Mouse (Mus musculus): ENCODE measurements around the gene Ube2d3.
"Not testable (repeated sequence)": the region's sequence is repeated elsewhere in the genome, so short reads cannot be mapped to it uniquely, and the experiment has no call there.

The Ube2d3 gene

DNA sequence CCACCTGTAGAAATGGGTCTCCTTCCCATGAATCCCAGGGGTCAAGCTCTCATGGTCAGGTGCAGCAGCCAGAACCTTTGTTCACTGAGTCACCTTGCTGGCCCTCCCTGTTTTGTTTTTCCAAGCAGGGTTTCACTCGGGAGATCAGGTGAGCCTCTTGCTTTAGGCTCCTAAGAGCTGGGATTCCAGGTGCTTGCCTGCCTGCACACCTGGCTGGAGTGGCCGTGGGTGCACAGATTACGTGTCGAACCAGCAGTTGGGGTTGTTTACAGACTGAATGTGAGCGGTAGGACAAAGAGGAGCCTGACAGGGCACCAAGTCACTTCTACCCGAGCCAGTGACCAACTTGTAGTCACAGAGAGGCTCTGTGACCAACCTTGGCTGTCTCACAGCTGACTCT, 53.2 kb downstream of the Ube2d3 start:
- DNase-seq (ENCODE audit: low read depth, low spot score): no peak

DNA sequence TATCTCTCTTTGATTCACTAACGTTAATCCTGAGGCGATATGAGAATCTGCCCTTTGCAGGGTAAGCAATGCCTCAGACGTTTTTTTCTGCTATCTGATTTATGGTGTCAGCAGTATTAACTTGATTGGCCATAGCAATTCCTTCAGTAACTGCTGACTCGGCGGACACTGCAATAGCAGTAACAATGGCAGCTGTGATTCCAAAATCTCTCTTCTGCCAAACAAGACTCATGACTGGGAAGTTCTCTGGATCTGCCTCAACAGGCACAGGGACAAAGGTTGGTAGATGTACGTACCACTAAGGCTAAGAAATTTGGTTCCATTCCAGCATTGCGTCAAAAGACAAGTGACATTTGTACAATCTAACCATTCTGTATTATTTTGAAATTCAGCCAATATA, 55.4 kb downstream of the Ube2d3 start:
- not testable (repeated sequence) for DNase-seq (ENCODE audit: low read depth, low spot score)

DNA sequence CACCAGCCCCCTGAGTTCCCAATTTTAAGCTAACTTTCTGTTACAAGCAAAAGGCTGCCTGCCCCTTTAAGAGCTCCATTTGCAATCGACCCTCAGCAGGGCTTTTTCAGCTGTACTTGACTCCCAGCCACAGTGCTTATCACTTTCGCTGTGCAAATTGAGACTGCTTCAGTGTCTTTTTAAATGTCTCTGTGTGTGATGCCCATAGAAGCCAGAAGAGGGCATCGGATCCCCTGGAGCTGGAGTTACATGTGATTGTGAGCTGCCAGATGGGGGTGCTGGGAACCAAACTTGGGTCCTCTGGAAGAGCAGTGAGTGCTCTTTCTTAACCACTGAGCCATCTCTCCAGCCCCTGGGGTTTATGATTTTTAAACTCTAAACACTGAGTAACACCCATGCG, 60.0 kb downstream of the Ube2d3 start:
- DNase-seq (ENCODE audit: low read depth, low spot score): not testable (repeated sequence)

DNA sequence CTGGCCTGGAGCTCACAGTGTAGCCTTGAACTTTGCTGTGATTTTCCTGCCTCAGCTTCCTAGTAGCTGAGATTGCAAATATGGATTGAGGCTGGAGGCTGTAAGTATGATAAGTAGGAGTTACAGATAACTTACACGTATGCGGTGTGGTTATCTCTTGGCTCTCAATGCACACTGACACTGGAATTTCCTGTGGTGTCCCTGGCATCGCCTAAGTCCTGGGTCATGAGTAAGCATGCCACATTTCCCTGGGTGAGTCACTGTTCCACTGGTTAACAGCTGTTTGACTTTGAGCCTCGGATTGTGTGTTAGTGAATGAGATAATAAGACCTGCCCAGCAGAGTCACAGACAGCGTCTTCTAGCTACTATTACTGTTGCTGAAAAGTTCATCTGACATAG, 60.9 kb downstream of the Ube2d3 start:
- DNase-seq (ENCODE audit: low read depth, low spot score): no peak

DNA sequence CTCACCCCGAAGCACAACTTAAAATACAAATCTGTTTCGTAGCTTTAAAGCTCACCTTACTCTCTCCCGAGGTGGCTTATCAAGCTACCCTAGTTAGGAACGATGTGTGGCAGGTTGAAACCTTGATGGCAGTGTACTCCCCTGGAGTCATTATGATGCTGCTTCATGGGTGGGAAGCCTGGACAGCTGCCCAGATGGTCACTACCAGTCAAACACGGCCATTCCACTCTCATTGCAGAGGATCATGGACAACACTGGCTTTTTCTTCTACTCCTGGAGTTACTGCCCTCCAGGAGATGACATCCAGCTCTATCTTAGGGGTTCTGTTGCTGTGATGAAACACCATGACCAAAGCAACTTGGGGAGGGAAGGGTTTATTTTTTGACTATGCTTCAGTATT, 65.2 kb downstream of the Ube2d3 start:
- no peak for DNase-seq (ENCODE audit: low read depth, low spot score)

DNA sequence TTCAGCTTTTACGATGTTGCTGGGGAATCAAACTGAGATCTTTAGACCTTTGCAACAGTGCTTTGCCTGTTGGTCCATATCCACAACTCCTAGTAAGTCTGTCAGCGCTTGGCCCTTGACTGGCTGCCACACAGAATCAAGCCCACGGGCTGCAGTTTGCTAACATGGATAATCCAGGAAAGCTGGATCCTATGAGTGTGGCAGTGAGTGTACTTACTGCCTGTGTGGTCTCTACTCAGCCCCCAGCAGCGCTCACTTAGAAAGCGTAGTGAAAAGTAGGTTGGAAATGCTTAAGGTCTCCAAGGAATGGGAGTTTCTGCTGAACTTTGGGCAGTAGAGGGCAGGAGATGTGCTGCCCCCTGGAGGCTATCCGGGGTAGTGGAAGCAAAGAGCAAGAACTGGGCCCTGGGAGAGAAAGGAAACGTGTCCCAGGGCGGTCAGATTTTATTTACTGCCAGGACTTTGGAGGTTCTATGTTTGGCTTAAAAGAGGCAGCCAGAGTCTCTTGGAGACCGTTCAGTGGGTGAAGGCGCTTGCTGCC, 67.5 kb downstream of the Ube2d3 start:
- DNase-seq (ENCODE audit: low read depth, low spot score): no peak

DNA sequence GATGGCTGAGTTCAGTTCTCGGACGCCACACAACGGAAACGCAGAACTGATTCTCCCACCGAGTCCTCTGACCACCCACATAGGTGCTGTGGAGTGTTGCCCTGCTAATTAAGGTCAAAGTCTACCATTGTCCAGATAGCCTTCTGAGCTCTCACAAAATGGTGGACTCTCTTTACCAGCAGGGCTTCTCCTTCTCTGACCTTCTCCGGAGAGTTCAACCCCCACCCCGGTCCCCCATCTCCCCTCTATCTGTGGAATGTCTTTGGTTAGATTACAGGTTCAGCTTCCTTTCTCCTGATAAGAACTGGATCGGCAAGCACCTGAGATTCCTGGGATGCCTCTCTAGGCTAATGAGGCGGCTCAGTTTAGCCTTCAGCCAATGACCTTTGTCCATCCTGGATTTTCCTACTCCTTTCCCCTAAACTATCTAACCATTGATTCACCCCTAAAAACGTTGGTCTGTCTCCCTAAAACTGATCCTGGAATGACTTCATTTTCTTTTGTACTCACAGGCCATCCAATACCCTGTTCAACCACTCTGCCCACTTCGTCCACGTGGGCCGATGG, 68.0 kb downstream of the Ube2d3 start:
- no peak for DNase-seq (ENCODE audit: low read depth, low spot score)

DNA sequence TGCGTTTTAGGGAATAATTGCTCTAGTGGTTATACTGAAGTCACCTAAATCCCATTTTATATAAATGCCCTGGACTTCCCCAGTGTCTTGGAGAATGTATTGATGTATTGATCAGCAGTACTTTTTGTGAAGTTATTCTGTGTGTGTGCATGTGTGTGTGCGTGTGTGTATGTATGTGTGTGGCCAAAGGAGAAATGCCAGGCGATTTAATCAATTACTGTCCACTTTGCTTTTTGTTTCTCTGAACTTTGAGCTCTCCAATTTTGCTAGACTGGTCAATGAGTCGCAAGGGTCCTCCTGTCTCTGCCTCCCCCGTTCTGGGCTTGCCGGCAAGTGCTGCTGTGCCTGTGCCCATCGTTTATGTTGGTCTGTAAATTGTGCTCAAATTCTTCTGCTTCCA, 69.6 kb downstream of the Ube2d3 start:
- no peak for DNase-seq (ENCODE audit: low read depth, low spot score)

DNA sequence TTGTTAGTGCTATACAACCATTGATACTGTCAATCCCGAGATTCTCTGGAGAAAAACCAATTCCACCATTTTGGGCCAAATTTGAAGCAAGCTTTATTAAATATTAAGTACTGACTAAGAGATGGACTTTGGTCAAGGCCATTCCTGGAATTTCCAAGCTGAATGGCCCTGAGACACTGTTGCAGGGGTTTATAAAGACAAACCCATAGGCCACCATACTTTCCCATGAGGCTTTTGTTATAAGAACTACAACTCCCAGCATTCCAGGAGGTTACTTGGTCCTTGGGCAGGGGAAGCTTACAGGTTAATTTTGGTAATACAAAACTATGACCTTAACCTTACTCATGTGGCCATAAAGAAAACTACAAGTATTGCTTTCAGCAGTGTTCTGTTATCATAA, 70.2 kb downstream of the Ube2d3 start:
- DNase-seq (ENCODE audit: low read depth, low spot score): no peak

DNA sequence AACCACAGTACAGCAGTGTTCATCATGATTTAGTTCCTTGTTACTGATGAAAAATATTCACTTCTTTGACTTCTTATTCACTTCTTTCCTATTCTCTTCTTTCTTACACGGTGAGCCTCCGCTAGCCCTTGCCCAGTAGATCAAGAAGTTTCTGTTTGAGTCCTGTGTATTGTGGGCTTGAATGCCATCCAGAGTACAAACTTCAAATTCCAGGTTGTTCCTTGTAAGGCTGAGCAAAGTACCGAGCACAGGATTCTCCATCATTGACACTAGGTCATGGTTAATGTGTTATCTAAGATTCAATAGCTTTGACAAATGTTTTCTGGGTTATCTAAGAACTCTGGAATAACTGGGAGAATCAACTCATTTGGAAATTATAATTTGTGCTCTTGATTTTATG, 72.4 kb downstream of the Ube2d3 start:
- no peak for DNase-seq (ENCODE audit: low read depth, low spot score)

DNA sequence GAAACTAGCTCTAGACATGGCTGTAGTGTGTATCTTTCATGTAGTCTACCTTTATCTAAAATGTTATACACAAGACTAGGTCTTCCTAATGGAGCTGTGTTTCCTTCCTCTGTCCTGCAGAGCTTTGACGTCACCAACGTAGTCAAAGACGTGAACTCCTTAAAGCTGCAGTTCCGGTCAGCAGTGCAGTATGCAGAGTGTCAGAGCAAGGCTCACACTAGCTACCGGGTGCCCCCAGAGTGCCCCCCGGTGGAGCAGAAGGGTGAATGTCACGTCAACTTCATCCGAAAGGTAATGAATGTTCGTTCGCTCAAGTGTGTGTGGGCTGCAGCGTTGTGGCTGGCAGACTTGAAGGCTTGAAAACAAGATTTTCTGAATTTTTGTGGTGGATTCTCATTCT, 73.7 kb downstream of the Ube2d3 start:
- DNase-seq (ENCODE audit: low read depth, low spot score): no peak

DNA sequence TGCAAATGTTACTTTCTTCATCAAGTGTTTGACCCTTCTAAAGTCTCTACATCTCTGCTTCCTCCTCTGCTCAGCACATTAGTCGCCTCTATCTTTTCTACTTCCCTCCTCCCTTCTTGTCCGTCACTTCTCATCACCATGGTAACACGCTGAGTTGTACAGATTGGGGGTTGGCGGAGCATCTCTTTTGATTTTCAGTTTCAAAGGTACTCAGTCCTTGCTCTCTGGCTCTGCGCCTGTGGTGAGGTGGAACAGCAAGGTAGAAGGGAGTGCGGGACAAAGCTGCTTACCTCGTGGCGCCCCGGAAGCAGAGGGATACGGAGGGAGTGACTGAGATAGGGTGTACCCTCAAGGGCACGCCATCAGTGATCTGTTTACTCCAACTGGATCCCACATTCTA, 75.3 kb downstream of the Ube2d3 start:
- DNase-seq (ENCODE audit: low read depth, low spot score): no peak

DNA sequence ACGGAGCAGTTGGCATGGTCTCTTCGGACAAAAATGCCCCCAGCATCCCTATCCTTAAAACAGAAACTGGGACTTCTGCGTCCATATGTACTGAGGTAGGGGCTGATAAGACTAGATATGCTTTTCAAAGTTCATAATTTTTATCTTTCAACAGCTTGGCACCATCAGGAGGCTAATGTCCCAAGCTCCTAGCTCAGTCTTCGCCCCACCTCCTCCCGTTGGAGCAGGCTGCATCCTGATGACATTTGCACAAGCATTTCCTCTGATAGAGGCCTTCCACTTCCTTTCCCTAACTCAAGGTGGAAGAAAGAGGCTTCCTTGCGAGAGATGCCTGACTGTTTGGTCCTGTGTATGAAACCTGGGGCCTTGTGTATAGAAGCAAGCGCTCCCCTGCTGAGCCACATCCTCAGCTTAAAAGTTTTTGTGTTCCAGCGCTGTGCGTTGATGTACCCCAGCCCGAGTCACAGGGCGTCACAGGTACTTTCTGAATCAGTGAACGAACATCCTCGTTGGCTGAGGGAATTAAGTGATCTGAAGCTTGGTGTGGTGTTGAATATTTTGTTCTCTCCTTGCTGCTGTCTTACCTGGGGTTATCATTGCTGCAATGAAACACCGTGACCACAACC, 76.0 kb downstream of the Ube2d3 start:
- DNase-seq (ENCODE audit: low read depth, low spot score): no peak

DNA sequence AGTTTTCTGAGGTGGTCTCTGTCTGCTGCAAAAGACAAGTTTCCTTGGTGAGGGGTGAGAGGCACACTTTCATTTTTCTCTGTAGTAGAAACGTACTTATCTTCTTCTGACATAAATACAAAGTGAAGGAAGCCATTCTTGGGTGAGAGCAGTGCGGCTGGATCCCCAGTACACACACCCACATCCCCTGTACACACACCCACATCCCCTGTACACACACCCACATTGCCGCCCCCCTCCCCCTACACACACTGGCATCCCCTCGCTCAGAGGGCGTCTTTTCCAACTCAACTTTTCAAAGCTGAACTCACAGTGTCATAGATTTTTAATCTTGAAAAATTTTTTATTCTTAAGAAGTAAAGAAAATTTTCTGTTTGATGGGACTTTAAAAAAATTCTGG, 77.3 kb downstream of the Ube2d3 start:
- DNase-seq (ENCODE audit: low read depth, low spot score): no peak

DNA sequence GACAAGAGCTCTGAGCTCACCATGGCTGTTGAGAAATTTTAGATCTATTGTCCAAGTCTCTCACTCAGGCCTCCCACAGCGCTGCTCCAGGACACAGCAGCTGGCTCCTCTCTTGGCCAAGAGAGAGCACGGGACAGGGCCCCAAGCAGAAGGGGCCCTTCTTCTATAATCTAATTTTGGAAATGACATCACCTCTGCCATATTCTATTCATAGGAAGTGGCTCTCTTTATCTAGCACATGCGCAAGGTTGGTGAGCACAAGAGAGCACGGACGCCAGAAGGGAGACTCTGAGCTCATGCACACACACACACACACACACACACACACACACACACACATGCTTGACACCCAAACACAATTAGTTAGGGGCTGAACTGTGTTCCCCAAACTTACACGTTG, 78.9 kb downstream of the Ube2d3 start:
- peak; percentile 13 for DNase-seq (ENCODE audit: low read depth, low spot score)
